Mouse (Mus musculus) cerebellum, adult 18-20 months (tissue): ENCODE results near the gene Dnajc6.

Experiments
- DNase-seq, 2 experiments: peaks; one replicate each; pipeline ENCODE4 v3.0.0; 2021

The Dnajc6 gene

DNA sequence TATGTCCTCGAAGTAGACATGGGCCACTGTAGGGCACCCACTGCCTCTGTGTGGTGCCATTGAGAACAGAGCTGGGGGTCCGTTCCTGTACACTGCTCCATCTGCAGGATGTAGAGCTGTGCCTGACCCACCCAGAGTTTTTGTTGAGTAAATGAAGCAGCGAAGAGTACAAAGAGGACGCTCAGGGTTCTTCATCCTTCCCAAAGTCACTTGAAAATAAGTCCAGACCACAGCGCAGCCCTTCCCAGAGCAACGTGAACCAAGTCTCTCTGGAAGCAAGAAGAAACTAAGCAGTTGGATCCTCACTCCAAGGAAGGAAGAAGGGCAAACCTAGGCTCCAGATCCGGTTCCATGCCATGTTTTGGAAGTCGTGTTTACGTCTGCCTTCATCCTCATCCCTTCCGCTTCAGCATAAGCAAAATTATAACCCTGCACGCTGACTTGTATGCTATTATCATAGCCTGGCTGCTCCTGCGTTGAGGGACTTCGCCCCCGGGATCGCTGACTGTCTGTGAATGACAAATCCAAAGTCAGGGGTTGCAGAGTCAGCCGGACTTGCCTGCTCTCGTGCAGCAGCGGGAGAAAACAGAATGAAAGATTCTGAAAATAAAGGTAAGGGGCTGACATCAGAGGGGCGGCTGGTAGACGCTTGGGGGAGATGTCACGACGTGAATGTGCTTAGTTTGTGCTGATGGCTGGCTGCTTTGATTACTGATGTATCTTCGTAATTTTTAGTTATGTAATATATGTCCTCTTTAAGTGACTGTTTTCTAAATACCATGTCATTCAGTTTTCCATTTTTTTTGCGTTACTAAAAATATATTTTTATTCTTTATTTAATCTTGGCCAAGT, 11.3 kb downstream of the Dnajc6 start:
- peak; percentile 83 to 85 for DNase-seq

DNA sequence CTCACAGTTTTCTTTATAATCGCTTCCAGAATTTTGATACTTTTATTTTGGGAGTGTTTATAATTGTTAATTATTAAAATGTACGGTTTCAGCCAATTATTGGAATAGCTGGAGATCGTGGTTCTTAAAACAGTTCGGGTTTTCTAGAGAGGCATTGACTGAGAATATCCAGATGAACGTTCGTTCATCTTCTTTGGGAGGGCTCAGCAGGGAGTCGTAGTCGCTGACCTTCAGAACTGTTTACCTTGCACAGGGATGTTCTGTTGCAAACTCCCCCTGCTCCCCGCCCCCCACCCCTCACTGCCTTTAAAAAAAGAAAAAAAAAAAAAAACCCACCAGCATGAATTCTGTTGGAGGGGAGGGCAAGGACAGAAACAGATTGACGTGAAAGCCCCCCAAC, 12.0 kb downstream of the Dnajc6 start:
- peak in 1 of 2 experiments; percentile 34 for DNase-seq

- DNase-seq: peak; percentile 77 to 80
Observed at GRCm38 (mm10) chr4:101508851-101509577, 12.6 kb downstream of the Dnajc6 start.

- DNase-seq: no peak
Observed at GRCm38 (mm10) chr4:101510111-101510903, 13.9 kb downstream of the Dnajc6 start.

GRCm38 (mm10) chr4:101510904-101511210, 14.4 kb downstream of the Dnajc6 start:
- DNase-seq: no peak

DNA sequence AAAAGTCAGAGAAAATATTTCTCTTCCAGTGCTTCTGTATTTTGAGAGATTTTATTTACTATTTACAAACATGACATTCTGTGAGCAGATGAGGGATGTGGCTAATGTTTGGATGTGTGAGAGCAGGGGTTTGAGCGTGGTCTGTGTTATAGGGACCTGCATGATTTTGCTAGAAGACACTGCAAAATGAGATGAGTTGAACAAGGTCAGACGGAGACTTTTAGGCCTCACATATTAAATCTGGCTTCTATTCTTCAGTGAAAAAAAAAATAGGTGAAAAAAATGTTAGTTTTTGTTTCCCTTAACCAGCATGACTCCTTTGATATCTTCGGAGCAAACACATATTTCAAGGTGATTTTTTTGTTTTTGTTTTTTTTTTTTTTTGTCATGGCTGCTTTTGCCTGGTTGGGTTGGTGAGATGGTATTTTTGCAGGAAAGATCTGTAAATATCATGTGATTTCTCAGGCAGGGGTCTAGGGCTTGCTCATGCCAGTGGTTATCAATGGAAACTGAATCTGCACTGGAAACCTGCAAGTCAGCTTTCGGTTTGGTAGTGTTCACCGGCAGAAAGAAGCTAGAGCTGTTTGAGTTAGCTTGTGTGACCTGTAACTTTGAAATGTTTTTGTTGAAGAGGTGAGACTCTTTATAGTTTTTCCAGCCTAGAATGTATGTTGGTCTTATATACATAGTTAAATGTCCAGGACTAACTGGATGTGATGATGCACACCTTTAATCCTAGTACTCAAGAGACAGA, 15.5 kb downstream of the Dnajc6 start:
- DNase-seq: no peak

DNA sequence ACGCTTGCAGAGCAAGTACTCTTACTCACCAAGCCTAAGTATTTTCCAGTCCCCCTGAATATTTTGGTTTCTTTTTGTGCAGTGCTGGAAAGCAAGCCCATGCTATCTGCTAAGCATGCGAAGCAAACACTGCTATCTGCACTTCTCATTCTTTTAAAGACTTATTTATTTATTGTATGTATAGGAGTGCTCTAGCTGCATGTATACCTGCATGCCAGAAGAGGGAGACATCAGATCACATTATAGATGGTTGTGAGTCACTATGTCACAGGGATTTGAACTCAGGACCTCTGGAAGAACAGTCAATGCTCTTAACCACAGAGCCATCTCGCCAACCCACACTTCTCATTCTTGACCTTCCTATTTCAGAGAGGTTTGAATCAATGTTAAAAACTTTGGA, 16.8 kb downstream of the Dnajc6 start:
- no peak for DNase-seq

- DNase-seq: no peak
Observed at GRCm38 (mm10) chr4:101515853-101516252, 19.4 kb downstream of the Dnajc6 start.

- no peak for DNase-seq
Observed at GRCm38 (mm10) chr4:101516434-101517168, 20.2 kb downstream of the Dnajc6 start.

DNA sequence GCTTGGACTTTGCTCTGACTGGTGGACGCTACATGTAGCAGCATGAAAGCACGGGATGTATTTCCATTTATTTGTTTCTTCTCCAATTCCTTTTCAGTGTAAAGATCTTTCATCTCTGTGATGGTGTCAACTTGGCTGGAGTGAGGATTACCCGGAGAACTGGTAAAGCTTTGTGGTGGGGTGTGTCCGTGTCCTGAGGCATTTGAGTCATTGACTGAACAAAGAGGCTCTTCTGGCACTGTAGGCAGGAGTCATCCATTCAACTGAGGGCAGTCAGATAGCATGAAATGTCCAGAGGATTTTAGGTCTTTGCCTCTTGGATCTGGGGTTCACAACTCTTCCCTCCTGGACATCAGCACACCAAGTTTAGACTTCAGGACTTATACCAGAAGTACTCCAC, 35.5 kb downstream of the Dnajc6 start:
- no peak for DNase-seq

DNA sequence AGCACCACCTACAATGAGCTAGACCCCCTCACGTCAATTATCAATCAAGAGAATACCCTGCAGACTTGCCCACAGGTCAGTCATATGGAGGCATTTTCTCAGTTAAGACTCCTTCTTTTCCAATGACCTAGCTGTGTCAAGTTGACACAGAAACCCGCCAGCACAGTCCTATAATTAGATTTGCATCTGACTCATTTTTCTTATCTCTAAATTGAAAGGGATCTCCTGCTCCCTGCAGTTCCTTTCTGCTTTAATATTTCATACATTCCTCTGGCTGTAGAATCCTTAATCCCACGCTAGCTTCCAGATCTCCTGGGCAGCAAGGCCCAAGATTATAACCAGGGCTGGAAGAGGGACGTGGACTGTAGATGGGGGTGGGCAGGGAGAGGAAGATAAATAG, 44.1 kb downstream of the Dnajc6 start:
- no peak for DNase-seq

- DNase-seq: peak; percentile 61 to 74
Observed at GRCm38 (mm10) chr4:101549958-101550591, 53.6 kb downstream of the Dnajc6 start.

GRCm38 (mm10) chr4:101550671-101551161, 54.3 kb downstream of the Dnajc6 start:
- peak; percentile 65 to 69 for DNase-seq

DNA sequence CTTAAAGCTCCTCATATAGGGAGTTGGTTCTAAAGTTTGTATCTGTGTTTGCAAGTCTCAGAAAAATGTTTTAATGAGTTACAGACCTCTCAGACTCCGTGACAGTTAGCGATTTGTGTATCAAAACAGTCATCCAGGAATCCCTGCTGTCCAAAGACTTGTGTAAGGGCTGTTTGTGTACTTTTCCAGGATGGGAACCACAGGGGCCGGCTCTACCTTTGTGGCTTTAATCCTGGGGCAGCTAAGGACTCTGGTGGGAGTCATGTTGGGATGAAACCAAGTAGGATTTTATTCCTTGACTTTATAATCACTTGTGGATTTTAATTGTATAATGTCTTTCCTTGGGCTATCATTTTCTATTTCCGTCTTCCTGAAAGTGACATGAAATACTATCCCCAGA, 55.0 kb downstream of the Dnajc6 start:
- no peak for DNase-seq

DNA sequence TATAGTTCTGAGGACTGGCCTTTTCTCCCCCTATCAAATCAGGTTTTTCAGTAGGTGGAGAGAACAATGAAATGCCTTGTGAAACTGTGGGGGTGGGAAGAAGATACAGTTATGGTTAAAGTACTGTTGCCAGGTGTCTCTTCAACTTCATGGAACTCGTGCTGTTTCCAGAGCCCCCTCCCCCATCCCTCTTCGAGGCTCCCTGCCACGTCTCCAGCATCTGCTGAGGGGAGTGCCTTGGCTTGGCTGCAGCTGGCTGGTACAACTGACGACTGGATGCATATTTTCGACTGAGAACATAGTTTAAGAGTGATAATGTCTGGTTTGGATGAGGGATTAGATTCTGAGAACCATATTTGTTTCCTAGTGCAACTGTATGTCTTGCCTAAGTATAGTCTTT, 55.9 kb downstream of the Dnajc6 start:
- DNase-seq: no peak

GRCm38 (mm10) chr4:101555016-101555415, 58.6 kb downstream of the Dnajc6 start:
- no peak for DNase-seq

DNA sequence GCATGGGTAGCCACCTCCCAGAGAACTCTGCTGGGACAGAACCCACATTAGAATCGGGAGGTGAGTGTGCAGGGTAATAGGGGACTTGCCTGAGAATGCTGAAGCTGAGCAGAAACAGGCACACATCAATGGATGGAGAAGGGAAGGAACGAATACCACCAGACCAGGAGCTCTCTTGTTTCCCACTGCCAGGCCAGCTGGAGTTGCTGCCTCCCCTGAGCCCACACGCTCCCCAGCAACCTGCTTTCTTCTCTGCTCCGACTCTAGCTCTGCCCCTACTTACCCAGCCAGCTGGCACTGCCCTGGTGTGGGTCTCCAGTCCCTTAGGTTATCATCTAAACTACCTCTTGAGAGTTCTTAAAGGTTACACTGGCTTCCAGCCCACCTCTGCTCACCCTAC, 63.7 kb downstream of the Dnajc6 start:
- DNase-seq: peak in 1 of 2 experiments; percentile 32

GRCm38 (mm10) chr4:101562836-101563235, 66.4 kb downstream of the Dnajc6 start:
- no peak for DNase-seq

GRCm38 (mm10) chr4:101563607-101564006, 67.2 kb downstream of the Dnajc6 start:
- DNase-seq: no peak

GRCm38 (mm10) chr4:101564746-101565417, 68.4 kb downstream of the Dnajc6 start:
- DNase-seq: peak; percentile 43 to 49

DNA sequence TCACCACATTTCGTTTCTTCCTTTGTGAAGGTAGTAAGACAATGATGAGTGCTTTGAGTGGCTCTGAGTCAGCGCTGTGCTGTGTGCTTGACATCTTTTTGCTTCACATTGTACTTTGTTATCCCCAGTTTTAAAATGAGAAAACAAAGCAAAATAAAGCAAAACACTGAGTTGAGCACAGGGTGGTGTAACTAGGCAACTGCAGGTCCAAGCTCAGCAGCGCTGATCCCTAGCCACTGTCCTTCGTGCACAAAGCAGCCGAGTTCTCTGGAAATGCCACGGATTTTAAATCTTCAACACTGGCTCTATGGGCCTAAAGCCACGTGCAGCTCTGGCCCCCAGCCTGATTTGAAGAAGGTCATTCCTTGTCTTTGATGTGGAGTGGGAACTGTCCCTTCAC, 72.6 kb downstream of the Dnajc6 start:
- no peak for DNase-seq
